Mouse (Mus musculus) midbrain, embryonic 16.5 days (tissue): ENCODE data around the gene Klk4. TPM values are rescaled to one million over a fixed set of nuclear protein-coding genes. Genes with fewer than 3 reads are reported as not detected.

ENCODE experiments used
- ATAC-seq: fragments of 200-750 bp; cut with Nextera tagmentation; 2 replicates; pipeline ENCODE4 v1.8.0; 2017; ENCODE audit warnings: moderate TSS enrichment
- H3K27ac ChIP-seq: fragments of 300-500 bp; sonication (generic); 2 replicates; pipeline ENCODE4 v1.5.1; 2014; ENCODE audit warnings: mild to moderate bottlenecking, low read length, mixed read lengths
- H3K27me3 ChIP-seq: fragments of 300-500 bp; sonication (generic); 2 replicates; pipeline ENCODE4 v1.6.1; 2014; ENCODE audit warnings: low read depth, low read length, mixed read lengths; ENCODE audit not compliant: control insufficient read depth, insufficient read depth
- H3K36me3 ChIP-seq: fragments of 300-500 bp; sonication (generic); 2 replicates; pipeline ENCODE4 v1.6.1; 2014; ENCODE audit warnings: mild to moderate bottlenecking, low read length, moderate library complexity, mixed read lengths; ENCODE audit not compliant: control insufficient read depth, insufficient read depth
- H3K4me1 ChIP-seq: fragments of 300-500 bp; sonication (generic); 2 replicates; pipeline ENCODE4 v1.6.1; 2014; ENCODE audit warnings: mild to moderate bottlenecking, low read length, mixed read lengths; ENCODE audit not compliant: control insufficient read depth, insufficient read depth
- H3K4me2 ChIP-seq: fragments of 300-500 bp; sonication (generic); 2 replicates; pipeline ENCODE4 v1.6.1; 2014; ENCODE audit warnings: mild to moderate bottlenecking, low read length, mixed read lengths
- H3K4me3 ChIP-seq: fragments of 300-500 bp; sonication (generic); 2 replicates; pipeline ENCODE4 v1.5.1; 2014; ENCODE audit warnings: low read depth, mild to moderate bottlenecking, low read length, moderate library complexity, mixed read lengths
- H3K9ac ChIP-seq: fragments of 300-500 bp; sonication (generic); 2 replicates; pipeline ENCODE4 v1.6.1; 2014; ENCODE audit warnings: low read depth, low read length, mixed read lengths
- H3K9me3 ChIP-seq: fragments of 300-500 bp; sonication (generic); replicated peaks from 2 replicates; pipeline ENCODE4 v1.6.1; 2014; ENCODE audit warnings: mild to moderate bottlenecking, low read length, mixed read lengths; ENCODE audit not compliant: control insufficient read depth, poor library complexity, severe bottlenecking
- WGBS: fragments of 180-500 bp; shearing (Covaris S2); extraction: QIAGEN DNeasy Blood & Tissue Kit; methylation state at CpG from one replicate; pipeline ENCODE4 v1.1.7; 2014; 5-methylcytosine and 5-hydroxymethylcytosine counted together
- polyA plus RNA-seq: library from polyadenylated mRNA; unstranded; fragments of >200 nt; fragmentation: Nextera tagmentation; extraction: Ambion mirVana; gene quantifications from 2 replicates; pipeline ENCODE4 v1.2.1, GENCODE M21; 2015

The Klk4 gene
- polyA plus RNA-seq: 0.39 TPM in 1 of 2 replicates, not detected in the other

GRCm38 (mm10) chr7:43880912-43881311 lies at the start of gene Klk4:
Gene Klk4, plus strand, starts transcription at chr7:43881160.
- Histone ChIP-seq H3K36me3 (no peaks in the 10 kb centered on the region), H3K9me3 (no peaks in the 10 kb centered on the region), H3K27me3 (no peaks in the 10 kb centered on the region), H3K27ac (no peak within 1 kb of the TSS), H3K4me2 (no peak within 1 kb of the TSS), H3K4me1 (no peaks in the 10 kb centered on the region), H3K9ac (no peak within 1 kb of the TSS), H3K4me3 (no peak within 1 kb of the TSS)
- ATAC-seq: no peak
- WGBS: 6% methylated on average over 3 of the region's 3 CpGs

GRCm38 (mm10) chr7:43841701-43842100 lies 39.3 kb upstream of the Klk4 start, which contains the start of gene Klk5:
Gene Klk5, plus strand, starts transcription at chr7:43841971.
- Histone ChIP-seq H3K4me1 (no peaks in the 10 kb centered on the region), H3K9me3 (no peaks in the 10 kb centered on the region), H3K9ac (no peak within 1 kb of the TSS), H3K27me3 (no peaks in the 10 kb centered on the region), H3K4me3 (no peak within 1 kb of the TSS), H3K36me3 (no peaks in the 10 kb centered on the region), H3K27ac (no peak within 1 kb of the TSS), H3K4me2 (no peak within 1 kb of the TSS)
- ATAC-seq: no peak
- 57% methylated on average over 2 of the region's 3 CpGs for WGBS

GRCm38 (mm10) chr7:43843801-43844200 lies 37.2 kb upstream of the Klk4 start:
- 99% methylated on average over 4 of the region's 4 CpGs for WGBS
- H3K4me1 ChIP-seq: no peaks in the 10 kb centered on the region
- H3K27me3 ChIP-seq: no peaks in the 10 kb centered on the region
- H3K4me3 ChIP-seq: no peak overlapping the region
- H3K9ac ChIP-seq: no peak overlapping the region
- H3K27ac ChIP-seq: no peak overlapping the region
- no peaks in the 10 kb centered on the region for H3K36me3 ChIP-seq
- H3K4me2 ChIP-seq: no peak overlapping the region
- H3K9me3 ChIP-seq: no peaks in the 10 kb centered on the region
- no peak for ATAC-seq

GRCm38 (mm10) chr7:43851616-43852015 lies 29.3 kb upstream of the Klk4 start:
- H3K4me1 ChIP-seq: no peaks in the 10 kb centered on the region

GRCm38 (mm10) chr7:43854642-43855380 lies 26.1 kb upstream of the Klk4 start:
- no peak for ATAC-seq
- H3K9ac ChIP-seq: no peak overlapping the region
- no peak overlapping the region for H3K4me3 ChIP-seq
- H3K9me3 ChIP-seq: no peaks in the 10 kb centered on the region
- 83% methylated on average over 9 of the region's 9 CpGs for WGBS
- H3K27ac ChIP-seq: no peak overlapping the region
- no peaks in the 10 kb centered on the region for H3K36me3 ChIP-seq
- H3K27me3 ChIP-seq: no peaks in the 10 kb centered on the region
- H3K4me2 ChIP-seq: no peak overlapping the region
- no peaks in the 10 kb centered on the region for H3K4me1 ChIP-seq

More at GRCm38 (mm10) chr7:43851616-43852015, 29.3 kb upstream of the Klk4 start:
- Histone ChIP-seq H3K4me3 (no peak overlapping the region), H3K27me3 (no peaks in the 10 kb centered on the region), H3K9me3 (no peaks in the 10 kb centered on the region), H3K27ac (no peak overlapping the region), H3K9ac (no peak overlapping the region), H3K4me2 (no peak overlapping the region), H3K36me3 (no peaks in the 10 kb centered on the region)
- 88% methylated on average over 6 of the region's 6 CpGs for WGBS
- ATAC-seq: no peak

GRCm38 (mm10) chr7:43855709-43856108 lies 25.3 kb upstream of the Klk4 start:
- H3K27me3 ChIP-seq: no peaks in the 10 kb centered on the region
- H3K4me2 ChIP-seq: no peak overlapping the region

GRCm38 (mm10) chr7:43856307-43856706 lies 24.7 kb upstream of the Klk4 start:
- no peak overlapping the region for H3K4me3 ChIP-seq
- H3K4me2 ChIP-seq: no peak overlapping the region
- WGBS: 80% methylated on average over 7 of the region's 7 CpGs
- no peak overlapping the region for H3K27ac ChIP-seq
- no peaks in the 10 kb centered on the region for H3K4me1 ChIP-seq
- no peaks in the 10 kb centered on the region for H3K9me3 ChIP-seq
- ATAC-seq: no peak
- H3K27me3 ChIP-seq: no peaks in the 10 kb centered on the region
- no peaks in the 10 kb centered on the region for H3K36me3 ChIP-seq
- H3K9ac ChIP-seq: no peak overlapping the region

More at GRCm38 (mm10) chr7:43855709-43856108, 25.3 kb upstream of the Klk4 start:
- no peak overlapping the region for H3K27ac ChIP-seq
- no peaks in the 10 kb centered on the region for H3K9me3 ChIP-seq
- 77% methylated on average over 3 of the region's 3 CpGs for WGBS
- no peaks in the 10 kb centered on the region for H3K4me1 ChIP-seq
- no peak overlapping the region for H3K9ac ChIP-seq
- no peak overlapping the region for H3K4me3 ChIP-seq
- no peak for ATAC-seq
- no peaks in the 10 kb centered on the region for H3K36me3 ChIP-seq

GRCm38 (mm10) chr7:43857501-43857900 lies 23.5 kb upstream of the Klk4 start:
- no peaks in the 10 kb centered on the region for H3K27me3 ChIP-seq
- H3K4me3 ChIP-seq: no peak overlapping the region
- H3K36me3 ChIP-seq: no peaks in the 10 kb centered on the region
- H3K27ac ChIP-seq: no peak overlapping the region
- ATAC-seq: no peak
- 94% methylated on average over 12 of the region's 12 CpGs for WGBS
- H3K4me2 ChIP-seq: no peak overlapping the region
- no peaks in the 10 kb centered on the region for H3K9me3 ChIP-seq
- H3K4me1 ChIP-seq: no peaks in the 10 kb centered on the region
- no peak overlapping the region for H3K9ac ChIP-seq

GRCm38 (mm10) chr7:43860411-43860810 lies 20.5 kb upstream of the Klk4 start:
- Histone ChIP-seq H3K27me3 (no peaks in the 10 kb centered on the region), H3K9me3 (no peaks in the 10 kb centered on the region), H3K4me2 (no peak overlapping the region), H3K4me3 (no peak overlapping the region), H3K9ac (no peak overlapping the region), H3K27ac (no peak overlapping the region), H3K36me3 (no peaks in the 10 kb centered on the region), H3K4me1 (no peaks in the 10 kb centered on the region)
- ATAC-seq: no peak
- 27% methylated on average over 8 of the region's 8 CpGs for WGBS
